Mouse (Mus musculus) forebrain, embryonic 11.5 days (tissue): ENCODE data around the gene Jmjd7. TPM values are rescaled to one million over a fixed set of nuclear protein-coding genes. Genes with fewer than 3 reads are reported as not detected.

Source experiments
- ATAC-seq: fragments of 200-750 bp; cut with Nextera tagmentation; replicated peaks from 2 replicates; pipeline ENCODE4 v1.8.0; 2017; ENCODE audit warnings: moderate TSS enrichment; ENCODE audit not compliant: low FRiP score
- DNase-seq: peaks from one replicate; pipeline ENCODE4 v3.0.0-alpha.2; 2017; ENCODE audit warnings: low spot score
- H3K27ac ChIP-seq: fragments of 300-500 bp; sonication (generic); 2 replicates; pipeline ENCODE4 v1.5.1; 2014; ENCODE audit warnings: low read depth, low read length
- H3K27me3 ChIP-seq: fragments of 300-500 bp; sonication (generic); 2 replicates; pipeline ENCODE4 v1.6.1; 2014; ENCODE audit warnings: mild to moderate bottlenecking, low read length, mixed read lengths; ENCODE audit not compliant: control insufficient read depth, insufficient read depth
- H3K36me3 ChIP-seq: fragments of 300-500 bp; sonication (generic); 2 replicates; pipeline ENCODE4 v1.6.1; 2014; ENCODE audit warnings: mild to moderate bottlenecking, low read length, moderate library complexity, mixed read lengths; ENCODE audit not compliant: control insufficient read depth, insufficient read depth
- H3K4me1 ChIP-seq: fragments of 300-500 bp; sonication (generic); replicated peaks from 2 replicates; pipeline ENCODE4 v1.6.1; 2014; ENCODE audit warnings: low read length, mixed read lengths; ENCODE audit not compliant: control insufficient read depth, insufficient read depth
- H3K4me2 ChIP-seq: fragments of 300-500 bp; sonication (generic); 2 replicates; pipeline ENCODE4 v1.6.1; 2014; ENCODE audit warnings: low read depth, mild to moderate bottlenecking, low read length, moderate library complexity, mixed read lengths; ENCODE audit not compliant: severe bottlenecking
- H3K4me3 ChIP-seq: fragments of 300-500 bp; sonication (generic); 2 replicates; pipeline ENCODE4 v1.5.1; 2014; ENCODE audit warnings: low read depth, low read length
- H3K9ac ChIP-seq: fragments of 300-500 bp; sonication (generic); 2 replicates; pipeline ENCODE4 v1.6.1; 2014; ENCODE audit warnings: low read length
- H3K9me3 ChIP-seq: fragments of 300-500 bp; sonication (generic); 2 replicates; pipeline ENCODE4 v1.6.1; 2016; ENCODE audit warnings: low read length, mixed read lengths; ENCODE audit not compliant: control insufficient read depth
- WGBS: fragments of 180-500 bp; shearing (Covaris S2); extraction: QIAGEN DNeasy Blood & Tissue Kit; methylation state at CpG from one replicate; pipeline ENCODE4 v1.1.7; 2014; 5-methylcytosine and 5-hydroxymethylcytosine counted together
- polyA plus RNA-seq: library from polyadenylated mRNA; unstranded; fragments of >200 nt; fragmentation: Nextera tagmentation; extraction: Ambion mirVana; gene quantifications from 2 replicates; pipeline ENCODE4 v1.2.1, GENCODE M21; 2014

Jmjd7 gene
- polyA plus RNA-seq, 1 experiment from 2014 or later, result 18.6 TPM

DNA sequence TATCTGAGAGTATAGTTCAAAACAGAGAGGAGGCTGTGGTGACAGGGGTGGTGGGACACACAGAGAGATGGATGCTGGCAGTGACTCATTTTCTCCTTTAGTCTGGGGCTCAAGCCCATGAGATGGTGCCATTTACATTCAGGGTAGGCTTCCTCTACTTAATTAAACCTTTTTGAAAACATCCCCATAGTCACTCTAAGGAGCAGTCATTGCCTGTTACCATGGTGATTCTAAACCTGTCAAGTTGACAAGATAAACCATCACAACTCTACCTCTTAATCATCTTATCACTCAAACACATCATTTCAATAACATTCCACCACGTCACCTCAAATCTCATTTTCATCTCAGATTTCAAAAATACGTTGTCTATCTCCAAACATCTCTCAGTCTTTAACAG, 23.3 kb upstream of the Jmjd7 start:
- DNase-seq (no peak), ATAC-seq (no peak)

DNA sequence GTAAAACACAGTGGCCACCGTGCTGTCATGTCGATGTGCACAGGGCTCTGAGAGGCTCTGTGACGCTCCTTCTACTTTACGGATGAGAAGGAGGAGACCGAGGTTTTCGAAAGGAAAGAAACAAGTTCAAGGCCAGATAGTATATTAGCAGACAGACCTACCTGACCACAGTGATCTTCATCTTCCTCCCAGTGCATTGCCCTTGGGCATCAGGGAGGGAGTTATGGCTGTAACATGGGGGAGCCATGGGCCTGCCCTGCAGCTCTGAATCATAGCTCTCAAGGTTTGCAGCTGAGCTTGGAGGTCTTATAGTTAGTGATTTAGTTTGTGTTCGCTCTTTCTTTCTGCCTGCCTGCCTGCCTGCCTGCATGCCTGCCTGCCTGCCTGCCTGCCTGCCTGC, 20.6 kb upstream of the Jmjd7 start:
- H3K4me2 ChIP-seq, result no peak overlapping the region
- no peak for ATAC-seq
- no peaks in the 10 kb centered on the region for H3K36me3 ChIP-seq
- H3K9ac ChIP-seq, result no peak overlapping the region
- no peaks in the 10 kb centered on the region for H3K4me1 ChIP-seq
- no peak overlapping the region for H3K4me3 ChIP-seq
- no peak overlapping the region for H3K27ac ChIP-seq
- H3K9me3 ChIP-seq, result no peaks in the 10 kb centered on the region
- H3K27me3 ChIP-seq, result no peaks in the 10 kb centered on the region
- WGBS, result 93% methylated on average over 7 of the region's 7 CpGs
- no peak for DNase-seq

More for the DNA sequence above, 23.3 kb upstream of the Jmjd7 start:
- Histone ChIP-seq H3K9ac (no peak overlapping the region), H3K27ac (no peak overlapping the region), H3K36me3 (no peaks in the 10 kb centered on the region), H3K27me3 (no peaks in the 10 kb centered on the region), H3K4me3 (no peak overlapping the region), H3K4me1 (no peaks in the 10 kb centered on the region), H3K4me2 (no peak overlapping the region), H3K9me3 (no peaks in the 10 kb centered on the region)
- WGBS, result 79% methylated on average over 2 of the region's 2 CpGs

DNA sequence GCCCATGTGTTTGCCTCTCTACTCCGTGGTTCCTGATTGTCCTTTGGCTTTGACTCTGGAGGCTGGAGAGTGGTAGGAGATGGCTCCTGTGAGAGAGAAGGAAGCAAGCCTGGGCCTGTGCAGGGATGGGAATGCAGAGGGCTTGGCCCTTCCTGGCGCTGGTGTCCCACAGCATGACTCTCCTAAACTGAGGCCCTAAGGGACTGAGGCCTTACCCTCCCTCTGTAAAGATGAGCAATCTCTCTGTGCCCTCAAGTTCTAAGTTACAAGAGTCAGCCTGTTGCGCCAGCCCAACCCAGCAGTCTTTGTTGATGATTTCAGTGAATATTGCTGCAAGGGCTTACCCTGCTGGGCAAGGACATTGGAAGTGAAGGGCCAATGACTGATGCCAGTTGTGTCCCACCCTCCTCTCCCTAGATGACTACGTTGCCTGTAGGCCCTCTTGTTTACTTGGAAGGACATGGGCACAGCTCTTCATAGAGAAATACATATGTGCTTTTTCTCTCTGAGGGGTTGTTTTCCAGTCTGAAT, 19.5 kb upstream of the Jmjd7 start:
- H3K27me3 ChIP-seq, result no peaks in the 10 kb centered on the region
- WGBS, result 81% methylated on average over 4 of the region's 4 CpGs
- no peak for DNase-seq
- no peak overlapping the region for H3K27ac ChIP-seq
- H3K4me2 ChIP-seq, result no peak overlapping the region
- no peak overlapping the region for H3K4me3 ChIP-seq
- no peaks in the 10 kb centered on the region for H3K9me3 ChIP-seq
- ATAC-seq, result no peak
- H3K4me1 ChIP-seq, result no peaks in the 10 kb centered on the region
- H3K36me3 ChIP-seq, result no peaks in the 10 kb centered on the region
- no peak overlapping the region for H3K9ac ChIP-seq

DNA sequence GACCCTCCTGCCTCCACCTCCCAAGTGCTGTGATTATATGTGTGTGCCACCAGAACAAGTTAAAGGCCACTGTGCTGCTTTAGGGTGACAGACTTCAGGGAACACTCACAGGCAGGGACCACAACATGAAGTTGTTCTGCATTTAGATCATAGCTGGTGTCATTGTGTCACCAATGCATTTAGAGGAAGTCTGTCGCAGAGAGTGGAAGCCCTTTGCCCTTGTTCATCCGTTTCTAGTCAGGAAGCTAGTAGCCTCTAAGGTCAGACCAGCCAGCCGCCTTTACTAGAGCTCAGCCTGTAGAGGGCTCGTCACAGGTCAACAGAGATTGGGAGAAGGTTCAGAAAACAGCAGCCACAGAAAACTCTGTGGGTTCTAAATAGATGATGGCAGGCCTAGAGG, 18.6 kb upstream of the Jmjd7 start:
- no peak overlapping the region for H3K9ac ChIP-seq
- H3K4me3 ChIP-seq, result no peak overlapping the region
- no peaks in the 10 kb centered on the region for H3K9me3 ChIP-seq
- ATAC-seq (no peak), DNase-seq (no peak)
- no peak overlapping the region for H3K4me2 ChIP-seq
- H3K27ac ChIP-seq, result no peak overlapping the region
- H3K27me3 ChIP-seq, result no peaks in the 10 kb centered on the region
- H3K4me1 ChIP-seq, result no peaks in the 10 kb centered on the region
- H3K36me3 ChIP-seq, result no peaks in the 10 kb centered on the region
- WGBS, result 67% methylated on average over 4 of the region's 4 CpGs

DNA sequence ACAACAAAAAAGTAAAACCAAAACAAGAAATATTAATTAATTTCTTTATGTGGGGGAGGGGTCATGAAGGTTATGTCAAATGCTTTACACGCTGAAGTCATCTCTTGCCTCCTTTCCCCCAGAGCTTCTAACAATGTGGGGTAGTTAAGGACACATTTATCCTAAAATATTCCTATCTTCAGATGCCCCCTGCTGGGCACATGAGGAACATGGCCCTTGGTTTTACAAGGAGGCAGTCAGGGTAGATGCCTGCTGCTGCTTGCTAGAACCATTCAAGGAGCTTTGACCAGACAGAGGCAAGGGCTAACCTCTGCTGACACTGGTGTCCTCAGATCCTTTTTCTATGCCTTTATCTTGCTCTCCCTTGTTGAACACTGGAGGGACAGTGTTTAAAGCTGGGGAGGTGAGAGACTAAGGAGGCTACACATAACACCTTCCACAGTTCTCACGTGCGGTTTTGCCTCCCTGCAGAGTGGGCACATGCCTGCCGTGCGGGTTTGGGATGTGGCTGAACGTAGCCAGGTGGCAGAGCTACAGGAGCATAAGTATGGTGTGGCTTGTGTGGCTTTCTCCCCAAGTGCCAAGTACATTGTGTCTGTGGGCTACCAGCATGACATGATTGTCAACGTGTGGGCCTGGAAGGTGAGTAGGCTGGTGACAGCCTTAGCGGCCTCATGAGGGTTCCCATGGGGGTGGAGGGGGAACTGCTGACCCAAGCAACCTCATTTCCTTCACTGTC, 15.7 kb upstream of the Jmjd7 start:
- DNase-seq (no peak), ATAC-seq (no peak)
- Histone ChIP-seq H3K27ac (no peak overlapping the region), H3K4me2 (no peak overlapping the region), H3K9ac (no peak overlapping the region), H3K27me3 (no peaks in the 10 kb centered on the region), H3K4me3 (no peak overlapping the region), H3K4me1 (no peaks in the 10 kb centered on the region), H3K9me3 (no peaks in the 10 kb centered on the region), H3K36me3 (no peaks in the 10 kb centered on the region)
- WGBS, result 89% methylated on average over 8 of the region's 8 CpGs

DNA sequence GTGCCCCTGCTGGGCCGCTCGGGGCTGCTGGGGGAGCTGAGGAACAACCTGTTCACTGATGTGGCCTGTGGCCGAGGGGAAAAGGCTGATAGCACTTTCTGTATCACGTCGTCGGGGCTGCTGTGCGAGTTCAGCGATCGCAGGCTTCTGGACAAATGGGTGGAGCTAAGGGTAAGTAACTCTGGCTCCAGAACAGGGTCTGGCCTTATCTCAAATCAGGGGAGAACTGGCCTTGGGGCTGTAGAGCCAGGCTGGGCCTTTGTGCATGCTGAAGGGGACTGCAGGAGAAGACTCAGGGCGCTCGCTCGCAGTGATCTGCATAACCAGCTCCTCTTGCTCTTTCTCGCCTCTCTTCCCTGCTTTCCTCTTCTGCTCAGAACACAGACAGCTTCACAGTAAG, 14.4 kb upstream of the Jmjd7 start:
- H3K27me3 ChIP-seq, result no peaks in the 10 kb centered on the region
- H3K27ac ChIP-seq, result no peak overlapping the region
- H3K9me3 ChIP-seq, result no peaks in the 10 kb centered on the region
- no peak for ATAC-seq
- no peak overlapping the region for H3K4me2 ChIP-seq
- 92% methylated on average over 13 of the region's 13 CpGs for WGBS
- no peaks in the 10 kb centered on the region for H3K36me3 ChIP-seq
- no peak for DNase-seq
- no peak overlapping the region for H3K9ac ChIP-seq
- no peaks in the 10 kb centered on the region for H3K4me1 ChIP-seq
- no peak overlapping the region for H3K4me3 ChIP-seq

DNA sequence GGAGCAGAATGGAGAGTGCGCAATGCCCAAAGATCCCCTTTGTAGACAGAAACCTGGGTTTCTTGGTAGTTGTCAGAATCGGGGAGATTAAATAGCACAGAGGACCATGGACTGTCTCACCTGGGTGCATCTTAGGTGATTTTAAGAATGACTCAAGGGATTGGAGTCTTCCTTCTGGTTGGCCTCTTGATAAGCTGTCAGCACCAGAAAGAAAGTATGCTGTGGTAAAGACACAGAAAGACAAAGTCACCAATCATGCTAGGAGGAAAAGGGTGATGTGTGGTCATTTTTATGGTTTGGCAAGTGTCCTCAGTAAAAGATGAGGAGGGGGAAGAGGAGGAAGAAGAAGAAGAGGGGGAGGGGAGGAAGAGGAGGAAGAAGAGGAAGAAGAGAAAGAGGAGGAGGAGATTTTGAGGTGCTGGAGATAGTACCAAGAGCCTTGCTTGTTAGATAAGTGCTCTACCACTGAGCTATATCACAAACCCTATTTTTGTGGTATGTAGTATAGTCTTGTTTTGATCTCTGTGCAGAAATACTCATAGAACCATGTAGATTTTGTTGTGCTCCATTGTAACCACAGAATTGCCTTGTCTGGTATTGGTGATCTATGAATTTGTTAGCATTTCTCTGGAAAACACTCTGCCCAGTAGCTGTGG, 13.3 kb upstream of the Jmjd7 start:
- Histone ChIP-seq H3K4me1 (no peaks in the 10 kb centered on the region), H3K36me3 (no peaks in the 10 kb centered on the region), H3K9ac (no peak overlapping the region), H3K9me3 (no peaks in the 10 kb centered on the region), H3K27me3 (no peaks in the 10 kb centered on the region), H3K4me2 (no peak overlapping the region), H3K4me3 (no peak overlapping the region), H3K27ac (no peak overlapping the region)
- 95% methylated on average over 2 of the region's 2 CpGs for WGBS
- ATAC-seq (no peak), DNase-seq (no peak)

DNA sequence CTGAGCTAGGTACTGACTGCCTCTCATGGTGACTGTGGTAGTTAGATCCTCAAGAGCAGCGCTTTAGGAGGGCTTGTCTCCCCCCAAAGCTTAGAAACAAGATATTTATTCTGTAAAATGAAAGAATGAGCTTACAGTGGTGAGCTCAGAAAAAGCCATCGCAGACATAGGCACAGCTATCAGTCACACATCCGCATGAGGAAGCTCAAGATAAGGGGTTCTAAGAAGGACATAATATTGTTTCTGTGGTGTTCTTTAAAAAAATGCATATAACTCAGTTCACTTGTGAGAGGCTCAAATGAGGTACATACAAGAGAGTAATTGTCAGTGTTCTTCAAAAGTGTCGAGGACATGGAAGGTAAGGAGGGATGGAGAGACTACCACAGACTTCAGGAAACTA, 11.4 kb upstream of the Jmjd7 start:
- Histone ChIP-seq H3K4me3 (no peak overlapping the region), H3K4me1 (no peaks in the 10 kb centered on the region), H3K27ac (no peak overlapping the region), H3K9me3 (no peaks in the 10 kb centered on the region), H3K9ac (no peak overlapping the region), H3K27me3 (no peaks in the 10 kb centered on the region), H3K4me2 (no peak overlapping the region), H3K36me3 (no peaks in the 10 kb centered on the region)
- DNase-seq, result no peak
- WGBS, result 91% methylated on average over 4 of the region's 4 CpGs
- ATAC-seq, result no peak

DNA sequence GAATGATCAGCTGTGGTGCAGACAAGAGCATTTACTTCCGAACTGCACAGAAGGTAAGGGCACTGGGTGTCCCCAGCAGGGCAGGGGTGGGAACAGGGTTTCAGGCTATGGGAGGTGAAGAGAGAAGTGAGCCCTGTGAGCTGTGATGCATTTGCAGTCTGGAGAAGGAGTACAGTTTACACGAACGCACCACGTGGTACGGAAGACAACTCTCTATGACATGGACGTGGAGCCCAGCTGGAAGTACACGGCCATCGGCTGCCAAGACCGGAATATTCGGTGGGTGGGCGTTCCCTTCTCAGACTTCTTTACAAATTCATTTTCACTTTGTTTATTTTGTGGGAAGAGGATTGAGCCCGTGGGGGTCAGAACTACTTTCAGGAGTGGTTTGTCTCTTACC, 9.7 kb upstream of the Jmjd7 start:
- Histone ChIP-seq H3K9me3 (no peaks in the 10 kb centered on the region), H3K4me2 (no peak overlapping the region), H3K4me1 (no peaks in the 10 kb centered on the region), H3K27ac (no peak overlapping the region), H3K4me3 (no peak overlapping the region), H3K9ac (no peak overlapping the region), H3K27me3 (no peaks in the 10 kb centered on the region), H3K36me3 (no peaks in the 10 kb centered on the region)
- no peak for DNase-seq
- ATAC-seq, result no peak
- 91% methylated on average over 12 of the region's 12 CpGs for WGBS
